Mouse (Mus musculus) left cerebral cortex, adult 9 months (tissue): ENCODE measurements around the gene Heatr4.
"Not testable (repeated sequence)": the region's sequence is repeated elsewhere in the genome, so short reads cannot be mapped to it uniquely, and the experiment has no call there.

Experiments
- DNase-seq, 2 experiments: peaks; one replicate each; pipeline ENCODE4 v3.0.0; 2022; ENCODE audit warnings: low spot score in 2 of 2

The Heatr4 gene

GRCm38 (mm10) chr12:83984752-83985151 is at the start of gene Heatr4:
TSS of gene Heatr4 (minus strand) at chr12:83984852.
- no peak for DNase-seq

- no peak for DNase-seq
Observed at GRCm38 (mm10) chr12:84034108-84034507, 49.5 kb upstream of the Heatr4 start.

- not testable (repeated sequence) for DNase-seq
Observed at GRCm38 (mm10) chr12:84033302-84033701, 48.6 kb upstream of the Heatr4 start.

GRCm38 (mm10) chr12:84032854-84033253 is 48.2 kb upstream of the Heatr4 start:
- no peak for DNase-seq

- DNase-seq = peak in 1 of 2 experiments; percentile 86
Observed at GRCm38 (mm10) chr12:84030659-84031332, 46.1 kb upstream of the Heatr4 start.

GRCm38 (mm10) chr12:84029043-84029442 is 44.4 kb upstream of the Heatr4 start:
- not testable (repeated sequence) for DNase-seq

- DNase-seq = not testable (repeated sequence)
Observed at GRCm38 (mm10) chr12:84028328-84028727, 43.7 kb upstream of the Heatr4 start.

- DNase-seq = no peak
Observed at GRCm38 (mm10) chr12:84025888-84026287, 41.2 kb upstream of the Heatr4 start.

- no peak for DNase-seq
Observed at GRCm38 (mm10) chr12:84023052-84023745, 38.5 kb upstream of the Heatr4 start.

- not testable (repeated sequence) for DNase-seq
Observed at GRCm38 (mm10) chr12:84022266-84022665, 37.6 kb upstream of the Heatr4 start.

GRCm38 (mm10) chr12:84020528-84020927 is 35.9 kb upstream of the Heatr4 start:
- DNase-seq = not testable (repeated sequence)

- peak in 1 of 2 experiments; percentile 47 for DNase-seq
Observed at GRCm38 (mm10) chr12:84013701-84014100, 29.0 kb upstream of the Heatr4 start.

- DNase-seq = no peak
Observed at GRCm38 (mm10) chr12:84013130-84013529, 28.5 kb upstream of the Heatr4 start.

GRCm38 (mm10) chr12:84011251-84012040 is 26.8 kb upstream of the Heatr4 start:
- DNase-seq = peak in 1 of 2 experiments; percentile 69

- DNase-seq = no peak
Observed at GRCm38 (mm10) chr12:84010201-84010600, 25.5 kb upstream of the Heatr4 start.

- DNase-seq = peak; percentile 50 to 54
Observed at GRCm38 (mm10) chr12:84009171-84009965, 24.7 kb upstream of the Heatr4 start, which contains the start of gene Acot1. TSS of gene Acot1 (plus strand) at chr12:84009490.

- DNase-seq = no peak
Observed at GRCm38 (mm10) chr12:84008729-84009128, 24.1 kb upstream of the Heatr4 start.

- DNase-seq = no peak
Observed at GRCm38 (mm10) chr12:84008251-84008650, 23.6 kb upstream of the Heatr4 start.

GRCm38 (mm10) chr12:84003866-84004265 is 19.2 kb upstream of the Heatr4 start:
- DNase-seq = no peak

GRCm38 (mm10) chr12:84000418-84000817 is 15.8 kb upstream of the Heatr4 start:
- DNase-seq = no peak

- DNase-seq = not testable (repeated sequence)
Observed at GRCm38 (mm10) chr12:83999237-83999636, 14.6 kb upstream of the Heatr4 start.
